Mouse (Mus musculus) liver, embryonic 16.5 days (tissue): Measurements from ENCODE around the gene Mrpl37. TPM values are rescaled to one million over a fixed set of nuclear protein-coding genes. Genes with fewer than 3 reads are reported as not detected.

Experiments used
- ATAC-seq: fragments of 200-750 bp; cut with Nextera tagmentation; 2 replicates; pipeline ENCODE4 v1.8.0; 2017; ENCODE audit warnings: low read depth, mild to moderate bottlenecking, moderate number of reproducible peaks, moderate library complexity
- H3K27ac ChIP-seq: fragments of 300-500 bp; sonication (generic); 2 replicates; pipeline ENCODE4 v1.5.1; 2014; ENCODE audit warnings: mild to moderate bottlenecking, low read length
- H3K27me3 ChIP-seq: fragments of 300-500 bp; sonication (generic); 2 replicates; pipeline ENCODE4 v1.6.1; 2014; ENCODE audit warnings: low read depth, low read length, mixed read lengths; ENCODE audit not compliant: control insufficient read depth, insufficient read depth
- H3K36me3 ChIP-seq: fragments of 300-500 bp; sonication (generic); 2 replicates; pipeline ENCODE4 v1.6.1; 2014; ENCODE audit warnings: mild to moderate bottlenecking; ENCODE audit not compliant: control insufficient read depth, insufficient read depth
- H3K4me1 ChIP-seq: fragments of 300-500 bp; sonication (generic); 2 replicates; pipeline ENCODE4 v1.6.1; 2014; ENCODE audit warnings: low read depth, low read length, mixed read lengths; ENCODE audit not compliant: control insufficient read depth
- H3K4me2 ChIP-seq: fragments of 300-500 bp; sonication (generic); 2 replicates; pipeline ENCODE4 v1.6.1; 2014; ENCODE audit warnings: low read depth, low read length, mixed read lengths
- H3K4me3 ChIP-seq: fragments of 300-500 bp; sonication (generic); 2 replicates; pipeline ENCODE4 v1.5.1; 2014; ENCODE audit warnings: low read depth, mild to moderate bottlenecking, low read length
- H3K9ac ChIP-seq: fragments of 300-500 bp; sonication (generic); 2 replicates; pipeline ENCODE4 v1.6.1; 2014; ENCODE audit warnings: low read depth, low read length
- H3K9me3 ChIP-seq: fragments of 300-500 bp; sonication (generic); replicated peaks from 2 replicates; pipeline ENCODE4 v1.6.1; 2016; ENCODE audit warnings: low read length; ENCODE audit not compliant: control insufficient read depth
- WGBS: fragments of 180-500 bp; shearing (Covaris S2); extraction: QIAGEN DNeasy Blood & Tissue Kit; methylation state at CpG from one replicate; pipeline ENCODE4 v1.1.7; 2014; ENCODE audit not compliant: insufficient replicate concordance; 5-methylcytosine and 5-hydroxymethylcytosine counted together
- polyA plus RNA-seq: library from polyadenylated mRNA; unstranded; fragments of >200 nt; fragmentation: Nextera tagmentation; extraction: Ambion mirVana; gene quantifications from 2 replicates; pipeline ENCODE4 v1.2.1, GENCODE M21; 2015

Mrpl37 gene
- polyA plus RNA-seq, 1 experiment from 2014 or later: 47.7 TPM

DNA sequence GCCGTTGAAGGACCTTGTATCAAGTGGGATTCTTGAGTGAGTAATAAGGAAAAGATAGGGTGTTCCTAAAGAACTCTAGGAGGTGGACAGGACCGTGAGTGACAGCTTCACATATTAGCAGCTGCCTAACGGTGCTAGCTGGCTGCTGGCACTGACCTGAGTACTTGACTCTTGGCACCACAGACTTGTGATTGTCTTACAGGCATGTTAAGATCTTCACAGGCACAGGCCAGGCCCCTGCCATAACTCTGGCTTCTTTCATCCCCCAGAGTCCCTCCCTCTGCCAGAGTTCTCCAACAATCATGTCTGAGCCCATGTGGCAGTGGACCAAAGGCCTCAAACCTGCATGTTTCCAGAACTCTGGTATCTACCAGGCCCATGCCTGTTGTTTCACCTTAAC is 48.1 kb downstream of the Mrpl37 start:
- Histone ChIP-seq H3K9me3 (no peaks in the 10 kb centered on the region), H3K4me2 (no peak overlapping the region), H3K27ac (no peak overlapping the region), H3K27me3 (no peaks in the 10 kb centered on the region), H3K9ac (no peak overlapping the region), H3K4me3 (no peak overlapping the region), H3K36me3 (no peaks in the 10 kb centered on the region), H3K4me1 (peaks cover 13% of the 10 kb centered on the region)
- WGBS: 74% methylated on average over 3 of the region's 3 CpGs
- no peak for ATAC-seq

DNA sequence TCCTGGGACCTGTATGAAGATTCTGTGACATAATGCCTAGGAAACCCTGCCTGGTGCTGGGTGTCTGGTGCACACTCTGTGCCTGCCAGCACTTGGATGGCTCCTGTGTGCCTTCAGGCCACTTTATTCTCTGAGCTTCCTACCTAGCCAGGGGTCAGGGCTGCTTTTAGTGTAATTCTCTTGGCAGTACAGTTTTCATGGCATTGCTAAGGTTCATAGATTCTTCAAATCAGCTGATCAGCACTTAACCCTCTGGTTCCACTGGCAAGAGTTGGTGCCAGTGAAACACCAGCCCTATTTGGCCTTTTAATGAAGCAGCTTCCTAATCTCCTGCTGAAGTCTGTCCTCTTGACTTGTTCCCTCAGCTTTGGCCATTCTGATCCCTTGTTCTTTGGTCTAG is 49.4 kb downstream of the Mrpl37 start:
- Histone ChIP-seq H3K4me2 (no peak overlapping the region), H3K27ac (no peak overlapping the region), H3K9ac (no peak overlapping the region), H3K36me3 (no peaks in the 10 kb centered on the region), H3K4me1 (peaks cover 13% of the 10 kb centered on the region), H3K4me3 (no peak overlapping the region), H3K9me3 (no peaks in the 10 kb centered on the region), H3K27me3 (no peaks in the 10 kb centered on the region)
- no peak for ATAC-seq

- Histone ChIP-seq H3K4me2 (no peak overlapping the region), H3K36me3 (no peaks in the 10 kb centered on the region), H3K9ac (no peak overlapping the region), H3K9me3 (no peaks in the 10 kb centered on the region), H3K4me1 (peaks cover 13% of the 10 kb centered on the region), H3K27ac (no peak overlapping the region), H3K4me3 (no peak overlapping the region), H3K27me3 (no peaks in the 10 kb centered on the region)
- WGBS: 86% methylated on average over 13 of the region's 13 CpGs
- ATAC-seq: no peak; the same call in 1 of the 2 replicates
Measured at GRCm38 (mm10) chr4:107015971-107016511, 50.6 kb downstream of the Mrpl37 start.

GRCm38 (mm10) chr4:107013817-107014260 is 52.8 kb downstream of the Mrpl37 start:
- WGBS: 79% methylated on average over 9 of the region's 9 CpGs
- Histone ChIP-seq H3K9ac (no peak overlapping the region), H3K4me3 (no peak overlapping the region), H3K4me1 (peaks cover 10% of the 10 kb centered on the region), H3K4me2 (no peak overlapping the region), H3K27ac (no peak overlapping the region), H3K36me3 (peaks cover 2% of the 10 kb centered on the region; the same call in 1 of the 2 replicates), H3K9me3 (no peaks in the 10 kb centered on the region), H3K27me3 (no peaks in the 10 kb centered on the region)
- ATAC-seq: no peak

GRCm38 (mm10) chr4:107013119-107013816 is 53.4 kb downstream of the Mrpl37 start:
- no peak overlapping the region for H3K27ac ChIP-seq
- H3K4me3 ChIP-seq: no peak overlapping the region
- no peak overlapping the region for H3K9ac ChIP-seq
- H3K27me3 ChIP-seq: no peaks in the 10 kb centered on the region
- H3K4me1 ChIP-seq: peaks cover 16% of the 10 kb centered on the region
- WGBS: 79% methylated on average over 6 of the region's 6 CpGs
- peaks cover 2% of the 10 kb centered on the region; the same call in 1 of the 2 replicates for H3K36me3 ChIP-seq
- H3K4me2 ChIP-seq: no peak overlapping the region
- no peak for ATAC-seq
- H3K9me3 ChIP-seq: no peaks in the 10 kb centered on the region

DNA sequence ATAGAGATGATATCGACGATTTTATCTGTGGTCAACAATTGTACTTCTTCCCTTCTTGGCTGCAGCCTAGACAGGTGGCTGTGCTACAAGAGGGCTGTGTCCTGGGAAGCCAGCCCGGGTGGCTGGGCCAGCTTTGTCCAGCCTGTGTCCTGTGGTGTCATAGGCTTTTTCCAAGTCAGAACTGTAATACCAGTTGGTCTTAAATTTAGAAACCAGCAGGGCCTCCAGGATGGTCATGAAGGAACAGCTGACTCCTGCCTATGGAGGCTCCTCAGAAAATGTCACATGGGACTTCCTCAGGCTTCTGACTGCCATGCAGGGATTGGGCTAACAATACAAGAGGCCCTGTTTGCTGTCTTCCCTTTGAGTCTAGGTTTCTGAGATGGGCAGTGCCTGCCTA is 54.1 kb downstream of the Mrpl37 start:
- WGBS: 79% methylated on average over 3 of the region's 3 CpGs
- Histone ChIP-seq H3K9me3 (no peaks in the 10 kb centered on the region), H3K4me3 (no peak overlapping the region), H3K4me2 (no peak overlapping the region), H3K36me3 (peaks cover 2% of the 10 kb centered on the region; the same call in 1 of the 2 replicates), H3K27me3 (no peaks in the 10 kb centered on the region), H3K27ac (no peak overlapping the region), H3K9ac (no peak overlapping the region), H3K4me1 (peaks cover 23% of the 10 kb centered on the region)
- no peak for ATAC-seq

- Histone ChIP-seq H3K36me3 (peaks cover 2% of the 10 kb centered on the region; the same call in 1 of the 2 replicates), H3K9ac (no peak overlapping the region), H3K4me1 (peaks cover 28% of the 10 kb centered on the region), H3K4me3 (no peak overlapping the region), H3K27me3 (no peaks in the 10 kb centered on the region), H3K4me2 (no peak overlapping the region), H3K9me3 (no peaks in the 10 kb centered on the region), H3K27ac (no peak overlapping the region)
- 74% methylated on average over 13 of the region's 13 CpGs for WGBS
- ATAC-seq: no peak
Measured at GRCm38 (mm10) chr4:107012005-107012478, 54.6 kb downstream of the Mrpl37 start.

DNA sequence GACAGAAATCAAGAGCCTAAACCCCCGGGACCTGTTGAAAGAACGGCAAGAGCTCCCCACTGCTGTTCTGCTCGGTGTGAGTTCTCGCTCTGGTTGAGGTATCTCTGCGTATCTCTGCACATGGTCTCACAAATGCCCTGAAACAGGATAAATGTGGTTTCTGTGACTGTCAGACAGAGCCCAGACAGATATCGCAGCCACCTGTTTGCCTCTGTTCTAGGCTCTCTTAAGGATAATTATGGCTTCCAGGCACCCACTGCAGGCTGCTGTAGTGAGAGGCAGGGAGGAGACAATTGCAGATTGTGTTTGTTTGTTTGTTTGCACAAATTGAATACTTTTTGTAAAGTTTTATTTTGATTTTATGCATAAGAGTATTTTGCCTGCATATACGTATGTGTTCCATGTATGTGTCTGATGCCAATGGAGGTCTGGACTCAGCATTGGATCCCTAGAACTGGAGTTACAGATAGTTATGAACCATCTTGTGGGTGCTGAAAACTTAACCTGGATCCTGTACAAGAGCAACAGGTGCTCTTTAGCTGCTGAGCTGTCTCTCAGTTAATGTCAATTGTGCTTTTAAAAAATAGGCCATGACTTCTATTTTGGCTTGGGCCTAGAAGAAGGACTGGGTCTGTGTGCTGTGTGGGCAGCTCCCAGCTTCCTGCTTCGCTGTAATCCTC is 55.2 kb downstream of the Mrpl37 start:
- no peak for ATAC-seq
- no peak overlapping the region for H3K4me2 ChIP-seq
- no peak overlapping the region for H3K27ac ChIP-seq
- 61% methylated on average over 8 of the region's 8 CpGs for WGBS
- H3K4me1 ChIP-seq: peaks cover 34% of the 10 kb centered on the region
- H3K9me3 ChIP-seq: no peaks in the 10 kb centered on the region
- H3K36me3 ChIP-seq: peaks cover 2% of the 10 kb centered on the region; the same call in 1 of the 2 replicates
- no peaks in the 10 kb centered on the region for H3K27me3 ChIP-seq
- H3K4me3 ChIP-seq: no peak overlapping the region
- no peak overlapping the region for H3K9ac ChIP-seq

- H3K27ac ChIP-seq: no peak overlapping the region
- 88% methylated on average over 7 of the region's 7 CpGs for WGBS
Measured at GRCm38 (mm10) chr4:107009548-107009947, 57.1 kb downstream of the Mrpl37 start.

More at GRCm38 (mm10) chr4:107009548-107009947, 57.1 kb downstream of the Mrpl37 start:
- no peak overlapping the region for H3K9ac ChIP-seq
- H3K36me3 ChIP-seq: peaks cover 2% of the 10 kb centered on the region; the same call in 1 of the 2 replicates
- no peak overlapping the region for H3K4me2 ChIP-seq
- no peaks in the 10 kb centered on the region for H3K9me3 ChIP-seq
- no peak overlapping the region for H3K4me3 ChIP-seq
- H3K27me3 ChIP-seq: no peaks in the 10 kb centered on the region
- no peak for ATAC-seq
- H3K4me1 ChIP-seq: peaks cover 50% of the 10 kb centered on the region
